Mouse (Mus musculus) T-helper 2 cell (primary cell): ENCODE data around the gene Lamb3.

Experiments
- in situ Hi-C: fragments of 300-600 bp; cut with MboI, MseI; formaldehyde crosslinking; loops from one replicate; pipeline ENCODE4 v1.15.1; 2025; ENCODE audit warnings: high pct_unique_total_duplicates

Lamb3 gene

GRCm38 (mm10) chr1:193337787-193338310 lies 130.3 kb downstream of the Lamb3 start:
- in situ Hi-C loops = no loop called here

GRCm38 (mm10) chr1:193338363-193338995 lies 131.0 kb downstream of the Lamb3 start:
- in situ Hi-C loops = no loop called here

GRCm38 (mm10) chr1:193342198-193342946 lies 134.9 kb downstream of the Lamb3 start:
- in situ Hi-C loops = no loop called here

- in situ Hi-C loops = no loop called here
Measured at GRCm38 (mm10) chr1:193343853-193344252, 136.4 kb downstream of the Lamb3 start.

- in situ Hi-C loops = no loop called here
Measured at GRCm38 (mm10) chr1:193344976-193345375, 137.5 kb downstream of the Lamb3 start.

- in situ Hi-C loops = no loop called here
Measured at GRCm38 (mm10) chr1:193346908-193347307, 139.4 kb downstream of the Lamb3 start.

- in situ Hi-C loops = no loop called here
Measured at GRCm38 (mm10) chr1:193348261-193348962, 140.9 kb downstream of the Lamb3 start.

- in situ Hi-C loops = no loop called here
Measured at GRCm38 (mm10) chr1:193349702-193350545, 142.4 kb downstream of the Lamb3 start.

GRCm38 (mm10) chr1:193350546-193350801 lies 143.0 kb downstream of the Lamb3 start:
- in situ Hi-C loops = no loop called here

- in situ Hi-C loops = no loop called here
Measured at GRCm38 (mm10) chr1:193351583-193351982, 144.1 kb downstream of the Lamb3 start.

- in situ Hi-C loops = no loop called here
Measured at GRCm38 (mm10) chr1:193359199-193359598, 151.7 kb downstream of the Lamb3 start.

- in situ Hi-C loops = no loop called here
Measured at GRCm38 (mm10) chr1:193361181-193361580, 153.7 kb downstream of the Lamb3 start.

GRCm38 (mm10) chr1:193362078-193362477 lies 154.6 kb downstream of the Lamb3 start:
- in situ Hi-C loops = no loop called here

GRCm38 (mm10) chr1:193363801-193364231 lies 156.3 kb downstream of the Lamb3 start:
- in situ Hi-C loops = no loop called here

GRCm38 (mm10) chr1:193368055-193368454 lies 160.6 kb downstream of the Lamb3 start:
- in situ Hi-C loops = no loop called here

GRCm38 (mm10) chr1:193369091-193369490 lies 161.6 kb downstream of the Lamb3 start:
- in situ Hi-C loops = no loop called here

GRCm38 (mm10) chr1:193370096-193370495 lies 162.6 kb downstream of the Lamb3 start, which contains the start of gene Camk1g:
Camk1g (minus strand) TSS chr1:193370298.
- in situ Hi-C loops = no loop called here

GRCm38 (mm10) chr1:193373906-193374413 lies 166.5 kb downstream of the Lamb3 start:
- in situ Hi-C loops = no loop called here

GRCm38 (mm10) chr1:193376478-193377134 lies 169.1 kb downstream of the Lamb3 start:
- in situ Hi-C loops = no loop called here

- in situ Hi-C loops = no loop called here
Measured at GRCm38 (mm10) chr1:193379634-193380033, 172.1 kb downstream of the Lamb3 start.

GRCm38 (mm10) chr1:193380877-193381276 lies 173.4 kb downstream of the Lamb3 start:
- in situ Hi-C loops = no loop called here
